Mouse (Mus musculus): Measurements from ENCODE around the gene Prmt3. TPM values are rescaled to one million over a fixed set of nuclear protein-coding genes. Genes with fewer than 3 reads are reported as not detected.

Gene Prmt3
- polyA plus RNA-seq, 2 experiments: 12.2 to 20.1 TPM

DNA sequence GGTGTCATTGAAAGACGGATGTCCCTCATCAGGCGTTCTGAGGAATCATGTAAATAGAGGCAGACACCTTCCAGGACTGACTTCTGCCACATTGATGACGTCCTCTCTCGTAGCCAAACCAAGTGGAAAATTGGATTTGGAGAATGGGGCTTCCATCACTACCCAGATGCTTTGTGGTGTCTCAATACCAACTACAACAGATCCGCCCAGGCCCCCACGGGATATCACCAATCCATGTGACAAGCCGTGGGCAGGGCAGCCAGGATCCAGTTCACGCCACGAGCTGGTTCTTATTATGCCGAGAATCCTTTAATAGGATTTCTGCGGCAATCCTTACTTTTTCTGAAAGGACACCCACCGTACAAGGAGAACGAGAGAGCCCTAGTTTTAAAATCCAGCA is 100.9 kb downstream of the Prmt3 start:
- H3K27ac ChIP-seq: no peak overlapping the region
- H3K36me3 ChIP-seq (replicated peaks; ENCODE audit: control insufficient read depth, insufficient read depth, low read depth): no peaks in the 10 kb centered on the region
- H3K9ac ChIP-seq (replicated peaks): no peak overlapping the region
- TF ChIP-seq CTCF (IDR thresholded peaks at IDR 0.05; ENCODE audit: low read depth): no peak
- no peak for TF ChIP-seq EP300 (IDR thresholded peaks at IDR 0.05; ENCODE audit: low read depth)
- H3K4me1 ChIP-seq (replicated peaks; ENCODE audit: control insufficient read depth in 2 of 2, insufficient read depth in 2 of 2, low read length in 1 of 2): no peaks in the 10 kb centered on the region; a peak in 1 of 4 replicates
- no peaks in the 10 kb centered on the region for H3K27me3 ChIP-seq (ENCODE audit: control insufficient read depth, insufficient read depth, low read length)
- H3K9me3 ChIP-seq (ENCODE audit: control insufficient read depth, low read length): no peaks in the 10 kb centered on the region
- WGBS (ENCODE audit: insufficient replicate concordance): 65% methylated on average over 13 of the region's 13 CpGs
- ATAC-seq (ENCODE audit: insufficient read depth) (no peak), DNase-seq (ENCODE audit: low read depth in 3 of 3, low spot score in 3 of 3) (no peak)
- H3K4me2 ChIP-seq (ENCODE audit: low read depth): no peak overlapping the region
- no peak overlapping the region for H3K4me3 ChIP-seq (ENCODE audit: insufficient read depth in 1 of 2, low read depth in 2 of 2, low read length in 2 of 2)

DNA sequence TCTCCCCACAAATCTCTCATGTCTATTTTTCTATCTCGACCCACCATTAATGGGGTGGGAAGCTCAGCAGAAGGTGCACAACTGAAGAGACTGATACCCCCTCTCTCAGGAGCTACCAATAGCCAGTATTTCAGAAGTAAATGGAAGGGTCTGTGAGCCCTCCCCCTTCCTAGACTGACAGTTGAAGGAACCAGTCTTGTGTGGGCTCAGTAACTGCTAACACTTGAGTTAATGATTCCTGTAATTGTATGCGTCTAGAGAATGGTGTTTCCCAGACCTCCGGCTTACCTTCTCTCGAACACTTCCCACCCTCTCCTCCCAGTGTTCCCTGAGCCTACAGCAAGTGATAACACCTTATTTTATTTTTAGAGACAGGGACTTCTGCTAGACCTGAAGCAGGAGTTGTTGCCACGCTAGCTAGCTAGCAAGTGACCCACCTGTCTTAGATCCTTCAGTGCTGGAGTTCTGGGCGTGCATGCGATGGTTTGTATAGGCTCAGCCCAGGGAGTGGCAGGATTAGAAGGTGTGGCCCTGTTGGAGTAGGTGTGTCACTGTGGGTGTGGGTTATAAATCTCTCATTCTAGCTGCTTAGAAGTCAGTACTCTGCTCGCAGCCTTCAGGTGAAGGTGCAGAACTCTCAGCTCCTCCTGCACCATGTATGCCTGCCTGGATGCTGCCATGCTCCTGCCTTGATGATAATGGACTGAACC is 102.0 kb downstream of the Prmt3 start:
- H3K9me3 ChIP-seq (ENCODE audit: control insufficient read depth, low read length): no peaks in the 10 kb centered on the region
- H3K27ac ChIP-seq: no peak overlapping the region
- no peak overlapping the region for H3K4me2 ChIP-seq (ENCODE audit: low read depth)
- H3K9ac ChIP-seq (replicated peaks): no peak overlapping the region
- no peaks in the 10 kb centered on the region; a peak in 1 of 4 replicates for H3K4me1 ChIP-seq (replicated peaks; ENCODE audit: control insufficient read depth in 2 of 2, insufficient read depth in 2 of 2, low read length in 1 of 2)
- no peak overlapping the region for H3K4me3 ChIP-seq (ENCODE audit: insufficient read depth in 1 of 2, low read depth in 2 of 2, low read length in 2 of 2)
- 53% methylated on average over 8 of the region's 8 CpGs for WGBS (ENCODE audit: insufficient replicate concordance)
- DNase-seq (ENCODE audit: low read depth in 3 of 3, low spot score in 3 of 3) (no peak), ATAC-seq (ENCODE audit: insufficient read depth) (no peak)
- H3K36me3 ChIP-seq (replicated peaks; ENCODE audit: control insufficient read depth, insufficient read depth, low read depth): no peaks in the 10 kb centered on the region
- no peaks in the 10 kb centered on the region for H3K27me3 ChIP-seq (ENCODE audit: control insufficient read depth, insufficient read depth, low read length)
- TF ChIP-seq EP300 (IDR thresholded peaks at IDR 0.05; ENCODE audit: low read depth) (no peak), CTCF (IDR thresholded peaks at IDR 0.05; ENCODE audit: low read depth) (no peak)

DNA sequence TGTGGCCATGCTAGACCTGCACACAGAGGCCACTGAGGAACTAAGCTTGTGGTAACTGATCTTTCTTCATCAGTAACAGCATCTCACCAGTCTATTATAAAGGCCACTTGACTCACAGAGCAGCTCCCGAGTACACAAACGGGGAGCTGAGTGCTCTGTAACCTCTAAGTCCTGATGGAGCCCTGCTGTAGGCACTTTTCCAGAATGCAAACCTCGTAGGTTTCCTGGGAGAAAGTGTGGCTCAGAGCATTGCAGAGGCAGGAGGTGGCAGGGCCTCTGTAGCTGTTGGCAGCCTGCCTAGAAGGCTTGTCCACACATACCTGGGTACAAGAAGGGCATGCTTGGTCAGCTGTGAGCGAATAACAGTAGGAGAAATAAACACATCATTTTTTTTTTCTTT is 104.1 kb downstream of the Prmt3 start:
- no peak for TF ChIP-seq EP300 (IDR thresholded peaks at IDR 0.05; ENCODE audit: low read depth)
- no peak for TF ChIP-seq CTCF (IDR thresholded peaks at IDR 0.05; ENCODE audit: low read depth)
- H3K27ac ChIP-seq: no peak overlapping the region
- no peak overlapping the region for H3K4me2 ChIP-seq (ENCODE audit: low read depth)
- no peak overlapping the region for H3K4me3 ChIP-seq (ENCODE audit: insufficient read depth in 1 of 2, low read depth in 2 of 2, low read length in 2 of 2)
- no peak for ATAC-seq (ENCODE audit: insufficient read depth)
- WGBS (ENCODE audit: insufficient replicate concordance): 20% methylated on average over 4 of the region's 4 CpGs
- no peaks in the 10 kb centered on the region; a peak in 1 of 4 replicates for H3K4me1 ChIP-seq (replicated peaks; ENCODE audit: control insufficient read depth in 2 of 2, insufficient read depth in 2 of 2, low read length in 1 of 2)
- H3K9ac ChIP-seq (replicated peaks): no peak overlapping the region
- H3K27me3 ChIP-seq (ENCODE audit: control insufficient read depth, insufficient read depth, low read length): no peaks in the 10 kb centered on the region
- H3K36me3 ChIP-seq (replicated peaks; ENCODE audit: control insufficient read depth, insufficient read depth, low read depth): no peaks in the 10 kb centered on the region
- no peak for DNase-seq (ENCODE audit: low read depth in 3 of 3, low spot score in 3 of 3)
- no peaks in the 10 kb centered on the region for H3K9me3 ChIP-seq (ENCODE audit: control insufficient read depth, low read length)

DNA sequence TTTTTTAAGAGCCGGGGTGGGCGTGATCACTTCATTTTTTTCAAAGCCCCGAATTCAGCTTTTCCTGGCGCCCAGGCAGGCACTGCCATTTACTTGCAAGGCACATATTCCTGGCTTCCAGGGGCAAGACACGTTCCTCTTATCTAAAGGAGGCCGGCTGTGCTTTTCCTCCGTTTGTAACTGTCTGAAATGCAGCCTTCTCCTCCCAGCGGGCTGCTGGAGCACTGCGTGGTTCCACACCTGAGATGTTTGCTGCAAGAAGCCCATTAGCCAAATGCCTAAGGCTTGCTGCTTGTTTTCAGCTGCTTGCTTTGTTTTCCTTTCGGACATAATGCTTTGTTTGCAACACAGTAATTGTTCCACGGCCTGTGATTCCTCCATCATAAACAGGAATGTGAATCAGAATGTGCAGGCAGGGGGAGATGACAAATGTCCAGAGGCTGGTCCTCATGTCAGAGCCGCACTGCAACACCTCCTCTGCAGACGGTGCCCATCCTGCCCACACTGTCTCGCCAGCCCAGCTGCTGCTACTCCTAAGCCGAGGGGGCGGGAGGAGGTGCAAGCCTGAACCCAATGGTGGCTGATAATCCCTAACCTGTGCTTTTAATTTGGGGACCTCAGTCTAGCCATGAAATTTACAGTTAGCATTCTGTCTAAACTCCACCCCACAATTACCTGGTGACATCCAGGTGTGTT is 104.7 kb downstream of the Prmt3 start:
- WGBS (ENCODE audit: insufficient replicate concordance): 27% methylated on average over 16 of the region's 16 CpGs
- no peaks in the 10 kb centered on the region for H3K27me3 ChIP-seq (ENCODE audit: control insufficient read depth, insufficient read depth, low read length)
- H3K4me2 ChIP-seq (ENCODE audit: low read depth): no peak overlapping the region
- TF ChIP-seq CTCF (IDR thresholded peaks at IDR 0.05; ENCODE audit: low read depth) (no peak), EP300 (IDR thresholded peaks at IDR 0.05; ENCODE audit: low read depth) (no peak)
- H3K9ac ChIP-seq (replicated peaks): no peak overlapping the region
- DNase-seq (ENCODE audit: low read depth in 3 of 3, low spot score in 3 of 3) (no peak), ATAC-seq (ENCODE audit: insufficient read depth) (no peak)
- H3K4me1 ChIP-seq (replicated peaks; ENCODE audit: control insufficient read depth in 2 of 2, insufficient read depth in 2 of 2, low read length in 1 of 2): no peaks in the 10 kb centered on the region; a peak in 1 of 4 replicates
- no peak overlapping the region for H3K4me3 ChIP-seq (ENCODE audit: insufficient read depth in 1 of 2, low read depth in 2 of 2, low read length in 2 of 2)
- H3K9me3 ChIP-seq (ENCODE audit: control insufficient read depth, low read length): no peaks in the 10 kb centered on the region
- no peaks in the 10 kb centered on the region for H3K36me3 ChIP-seq (replicated peaks; ENCODE audit: control insufficient read depth, insufficient read depth, low read depth)
- H3K27ac ChIP-seq: no peak overlapping the region

DNA sequence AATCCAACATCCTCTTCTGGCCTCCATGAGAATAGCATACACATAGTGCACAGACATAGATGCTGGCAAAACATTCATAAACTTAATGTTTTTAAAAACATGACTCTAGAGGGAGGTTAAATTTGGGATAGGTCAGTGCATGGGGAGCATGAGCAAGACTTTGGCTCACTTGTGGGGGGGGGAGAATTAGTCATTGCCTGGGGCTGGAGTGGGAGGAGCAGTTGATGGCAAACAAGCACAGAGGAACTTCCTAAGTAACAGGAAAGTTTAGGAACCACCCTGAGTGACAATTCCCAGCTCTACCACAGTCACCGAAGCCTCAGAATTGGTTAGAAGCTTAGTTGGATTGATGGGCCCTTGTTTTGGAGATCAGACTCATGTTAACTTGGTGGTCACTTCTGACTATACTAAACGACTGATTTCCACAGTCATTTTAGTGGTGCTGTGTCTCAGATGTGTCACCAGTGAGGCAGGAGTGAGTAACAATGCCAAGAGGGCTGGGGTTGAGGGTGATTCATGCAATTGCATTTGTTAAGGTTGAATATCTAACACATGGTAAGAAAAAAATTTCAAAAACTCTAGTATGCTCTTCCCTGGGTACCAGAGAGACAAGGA is 109.7 kb downstream of the Prmt3 start:
- Histone ChIP-seq H3K27ac (no peak overlapping the region), H3K9ac (replicated peaks) (no peak overlapping the region), H3K36me3 (replicated peaks; ENCODE audit: control insufficient read depth, insufficient read depth, low read depth) (no peaks in the 10 kb centered on the region), H3K27me3 (ENCODE audit: control insufficient read depth, insufficient read depth, low read length) (no peaks in the 10 kb centered on the region), H3K4me1 (replicated peaks; ENCODE audit: control insufficient read depth in 2 of 2, insufficient read depth in 2 of 2, low read length in 1 of 2) (no peaks in the 10 kb centered on the region; a peak in 1 of 4 replicates), H3K4me3 (ENCODE audit: insufficient read depth in 1 of 2, low read depth in 2 of 2, low read length in 2 of 2) (no peak overlapping the region), H3K9me3 (ENCODE audit: control insufficient read depth, low read length) (no peaks in the 10 kb centered on the region), H3K4me2 (ENCODE audit: low read depth) (no peak overlapping the region)
- DNase-seq (ENCODE audit: low read depth in 3 of 3, low spot score in 3 of 3) (no peak), ATAC-seq (ENCODE audit: insufficient read depth) (no peak)
- 55% methylated on average over 2 of the region's 2 CpGs for WGBS (ENCODE audit: insufficient replicate concordance)
- TF ChIP-seq EP300 (IDR thresholded peaks at IDR 0.05; ENCODE audit: low read depth) (no peak), CTCF (IDR thresholded peaks at IDR 0.05; ENCODE audit: low read depth) (no peak)
